Mouse (Mus musculus): ENCODE measurements around the gene Syt14. TPM values are rescaled to one million over a fixed set of nuclear protein-coding genes. Genes with fewer than 3 reads are reported as not detected.

Syt14 gene
- total and polyA plus RNA-seq, 3 experiments: not detected

DNA sequence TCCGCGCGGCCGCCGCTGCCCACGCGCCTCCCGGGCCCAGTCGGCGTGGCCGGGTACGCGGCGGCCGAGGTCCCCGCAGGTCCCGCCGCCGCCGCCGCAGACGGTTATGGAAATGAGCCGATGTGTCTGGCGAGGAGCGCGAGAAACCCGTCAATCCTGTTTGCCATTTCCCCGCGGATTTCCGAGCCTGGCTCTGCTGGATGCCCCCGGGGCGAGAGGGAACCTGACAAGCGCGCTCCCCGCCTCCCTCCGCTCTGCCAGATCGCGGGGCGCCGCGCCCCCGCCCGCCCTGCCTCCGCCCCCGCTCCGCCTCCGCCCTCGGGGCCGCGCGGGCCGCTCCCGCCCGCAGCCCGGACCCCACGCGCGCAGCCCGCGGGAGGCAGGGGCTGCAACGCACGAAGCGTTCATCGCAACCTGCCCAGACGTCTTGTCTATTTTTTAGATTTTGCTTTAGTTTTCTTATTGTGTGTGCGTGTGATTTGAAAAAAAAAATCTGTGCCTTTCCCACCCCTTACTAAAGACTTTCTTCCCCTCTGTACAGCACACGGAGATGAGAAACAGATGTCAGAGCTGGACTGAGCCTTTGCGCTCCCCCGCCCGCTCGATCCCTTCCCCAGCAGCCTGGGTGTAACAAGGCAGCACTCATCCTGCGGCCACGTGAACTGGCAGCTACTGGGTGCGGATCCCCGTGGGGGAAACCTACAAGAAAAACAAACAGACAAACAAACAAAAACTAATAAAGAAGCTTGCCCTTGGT, 179.9 kb downstream of the Syt14 start, which contains the start of gene Sertad4:
Gene Sertad4, minus strand, starts transcription at position 283 of the 757 bp plus-strand sequence.
- no peak for DNase-seq (ENCODE audit: extremely low read depth)
- Histone ChIP-seq H3K9ac (ENCODE audit: insufficient read depth, low read depth) (no peak within 1 kb of the TSS), H3K4me2 (ENCODE audit: insufficient read depth, low read depth, poor library complexity, severe bottlenecking) (peak within 1 kb of the TSS; percentile 38; the same call in 1 of the 2 replicates), H3K4me1 (ENCODE audit: control insufficient read depth in 1 of 2, insufficient read depth in 2 of 2) (peaks cover 0 to 11% of the 10 kb centered on the region in 2 experiments; a peak in 2 of 4 replicates), H3K79me2 (replicated peaks; ENCODE audit: control insufficient read depth, extremely low read depth, insufficient read depth, poor library complexity, severe bottlenecking) (no peaks in the 10 kb centered on the region), H3K27me3 (replicated peaks) (peaks cover 20% of the 10 kb centered on the region), H3K4me3 (replicated peaks in 1 of 3; ENCODE audit: low read depth in 2 of 3, low read length in 2 of 3, poor library complexity in 1 of 3) (peak within 1 kb of the TSS in 1 of 3 experiments; percentile 32), H3K36me3 (replicated peaks in 1 of 2; ENCODE audit: control insufficient read depth in 1 of 2, insufficient read depth in 1 of 2, low read length in 1 of 2) (no peaks in the 10 kb centered on the region), H3K9me3 (replicated peaks; ENCODE audit: low read length) (peaks cover 5% of the 10 kb centered on the region), H3K27ac (ENCODE audit: insufficient read depth, low read depth) (no peak within 1 kb of the TSS)
- TF ChIP-seq SIN3A (IDR thresholded peaks at IDR 0.05; ENCODE audit: low read length) (no peak), ETS1 (conservative IDR thresholded peaks at IDR 0.05; ENCODE audit: low read depth, low read length) (no peak), GABPA (IDR thresholded peaks at IDR 0.05; ENCODE audit: insufficient replicate concordance, low read depth, low read length) (no peak), ZKSCAN1 (IDR thresholded peaks at IDR 0.05; ENCODE audit: borderline replicate concordance, low read depth, low read length) (no peak)
- dilution Hi-C loops (cut with MboI; ENCODE audit: extremely low pct_ligation_motif_present, extremely low pct_unique_long_range_greater_than_20kb, low sequenced_read_pairs) (no loop called here), in situ Hi-C loops (cut with MboI; ENCODE audit: low pct_ligation_motif_present, low pct_unique_long_range_greater_than_20kb, low sequenced_read_pairs) (no loop called here)

DNA sequence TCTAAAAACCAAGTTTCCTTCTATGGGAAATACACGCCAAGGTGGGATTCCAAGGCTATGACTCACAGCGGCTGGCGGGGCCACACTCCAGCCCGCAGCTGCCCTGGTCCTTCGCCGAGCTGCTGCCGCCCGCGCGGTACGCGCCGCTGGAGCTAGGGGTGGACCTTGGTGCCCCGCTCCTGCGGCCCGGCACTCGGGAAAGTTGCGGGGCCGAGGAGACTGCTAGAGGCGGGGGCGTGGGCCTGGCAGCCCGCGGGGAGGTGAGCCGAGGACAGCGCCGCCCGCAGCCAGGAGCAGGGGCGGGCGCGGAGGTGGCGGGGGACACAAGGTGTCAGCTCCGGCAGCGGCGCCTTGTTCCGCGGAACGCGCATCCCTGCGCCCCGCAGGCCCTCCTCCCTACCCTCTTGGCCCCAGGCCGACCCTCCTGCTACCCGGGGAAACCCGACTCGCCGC, 180.7 kb downstream of the Syt14 start:
- no peak for DNase-seq (ENCODE audit: extremely low read depth)
- H3K4me3 ChIP-seq (replicated peaks in 1 of 3; ENCODE audit: low read depth in 2 of 3, low read length in 2 of 3, poor library complexity in 1 of 3): peak overlapping the region in 1 of 3 experiments; percentile 32
- dilution Hi-C loops (cut with MboI; ENCODE audit: extremely low pct_ligation_motif_present, extremely low pct_unique_long_range_greater_than_20kb, low sequenced_read_pairs) (no loop called here), in situ Hi-C loops (cut with MboI; ENCODE audit: low pct_ligation_motif_present, low pct_unique_long_range_greater_than_20kb, low sequenced_read_pairs) (no loop called here)
- H3K36me3 ChIP-seq (replicated peaks in 1 of 2; ENCODE audit: control insufficient read depth in 1 of 2, insufficient read depth in 1 of 2, low read length in 1 of 2): no peaks in the 10 kb centered on the region
- no peak for TF ChIP-seq UBTF (IDR thresholded peaks at IDR 0.05; ENCODE audit: low read depth, low read length)
- TF ChIP-seq GABPA (IDR thresholded peaks at IDR 0.05; ENCODE audit: insufficient replicate concordance, low read depth, low read length): no peak
- TF ChIP-seq E2F4 (IDR thresholded peaks at IDR 0.05; ENCODE audit: insufficient replicate concordance, low read depth, low read length): no peak
- TF ChIP-seq NRF1 (IDR thresholded peaks at IDR 0.05; ENCODE audit: low read depth, low read length): no peak
- TF ChIP-seq HCFC1 (IDR thresholded peaks at IDR 0.05; ENCODE audit: low read depth, low read length): no peak
- no peak for TF ChIP-seq CHD1 (IDR thresholded peaks at IDR 0.05; ENCODE audit: low read depth, low read length)
- no peak for TF ChIP-seq PAX5 (IDR thresholded peaks at IDR 0.05; ENCODE audit: low read length)
- TF ChIP-seq BHLHE40 (IDR thresholded peaks at IDR 0.05; ENCODE audit: low read depth, low read length): no peak
- TF ChIP-seq CHD2 (IDR thresholded peaks at IDR 0.05; ENCODE audit: low read length): no peak
- no peak for TF ChIP-seq JUND (conservative IDR thresholded peaks at IDR 0.05; ENCODE audit: low read depth, low read length)
- TF ChIP-seq CTCF (conservative IDR thresholded peaks at IDR 0.05 in 1 of 2, IDR thresholded peaks at IDR 0.05 in 1 of 2; ENCODE audit: low read depth in 2 of 2, low read length in 2 of 2): no peak
- no peaks in the 10 kb centered on the region for H3K79me2 ChIP-seq (replicated peaks; ENCODE audit: control insufficient read depth, extremely low read depth, insufficient read depth, poor library complexity, severe bottlenecking)
- no peak overlapping the region for H3K4me2 ChIP-seq (ENCODE audit: insufficient read depth, low read depth, poor library complexity, severe bottlenecking)
- peaks cover 0 to 13% of the 10 kb centered on the region in 2 experiments; a peak in 2 of 4 replicates for H3K4me1 ChIP-seq (ENCODE audit: control insufficient read depth in 1 of 2, insufficient read depth in 2 of 2)
- no peak overlapping the region for H3K9ac ChIP-seq (ENCODE audit: insufficient read depth, low read depth)
- H3K9me3 ChIP-seq (replicated peaks; ENCODE audit: low read length): peaks cover 5% of the 10 kb centered on the region
- no peak overlapping the region for H3K27ac ChIP-seq (ENCODE audit: insufficient read depth, low read depth)
- peaks cover 20% of the 10 kb centered on the region for H3K27me3 ChIP-seq (replicated peaks)
